Mouse (Mus musculus) midbrain, embryonic 14.5 days (tissue): ENCODE measurements around the gene Pin1rt1. TPM values are rescaled to one million over a fixed set of nuclear protein-coding genes. Genes with fewer than 3 reads are reported as not detected.

Experiments
- ATAC-seq: fragments of 200-750 bp; cut with Nextera tagmentation; 2 replicates; pipeline ENCODE4 v1.8.0; 2017; ENCODE audit warnings: moderate number of reproducible peaks, moderate library complexity; ENCODE audit not compliant: low FRiP score, low TSS enrichment
- DNase-seq: peaks from one replicate; pipeline ENCODE4 v3.0.0-alpha.2; 2015
- H3K27ac ChIP-seq: fragments of 300-500 bp; sonication (generic); replicated peaks from 2 replicates; pipeline ENCODE4 v1.5.1; 2014; ENCODE audit warnings: mild to moderate bottlenecking, low read depth, low read length, moderate library complexity
- H3K27me3 ChIP-seq: fragments of 300-500 bp; sonication (generic); 2 replicates; pipeline ENCODE4 v1.6.1; 2014; ENCODE audit warnings: low read length, control low read depth, mixed read lengths; ENCODE audit not compliant: control insufficient read depth, insufficient read depth
- H3K36me3 ChIP-seq: fragments of 300-500 bp; sonication (generic); 2 replicates; pipeline ENCODE4 v1.6.1; 2014; ENCODE audit warnings: low read length, control low read depth; ENCODE audit not compliant: control insufficient read depth, insufficient read depth
- H3K4me1 ChIP-seq: fragments of 300-500 bp; sonication (generic); 2 replicates; pipeline ENCODE4 v1.6.1; 2014; ENCODE audit warnings: mild to moderate bottlenecking, antibody characterized with exemption, low read length, control low read depth; ENCODE audit not compliant: control insufficient read depth, insufficient read depth
- H3K4me2 ChIP-seq: fragments of 300-500 bp; sonication (generic); 2 replicates; pipeline ENCODE4 v1.6.1; 2014; ENCODE audit warnings: mild to moderate bottlenecking, low read length, moderate library complexity
- H3K4me3 ChIP-seq: fragments of 300-500 bp; sonication (generic); replicated peaks from 2 replicates; pipeline ENCODE4 v1.5.1; 2014; ENCODE audit warnings: low read depth, low read length
- H3K9ac ChIP-seq: fragments of 300-500 bp; sonication (generic); replicated peaks from 2 replicates; pipeline ENCODE4 v1.6.1; 2014; ENCODE audit warnings: mild to moderate bottlenecking, low read length, moderate library complexity
- H3K9me3 ChIP-seq: fragments of 300-500 bp; sonication (generic); 2 replicates; pipeline ENCODE4 v1.6.1; 2016; ENCODE audit warnings: low read length, control low read depth, mixed read lengths; ENCODE audit not compliant: control insufficient read depth
- WGBS: fragments of 180-500 bp; shearing (Covaris S2); extraction: QIAGEN DNeasy Blood & Tissue Kit; methylation state at CpG from one replicate; pipeline ENCODE4 v1.1.7; 2014; 5-methylcytosine and 5-hydroxymethylcytosine counted together
- polyA plus RNA-seq: library from polyadenylated mRNA; unstranded; fragments of >200 nt; fragmentation: Nextera tagmentation; extraction: Ambion mirVana; gene quantifications from 2 replicates; pipeline ENCODE4 v1.2.1, GENCODE M21; 2014

The Pin1rt1 gene
- polyA plus RNA-seq, 1 experiment from 2014 or later = not detected

- H3K9ac ChIP-seq = no peak overlapping the region
- H3K27me3 ChIP-seq = no peaks in the 10 kb centered on the region
- H3K4me1 ChIP-seq = no peaks in the 10 kb centered on the region
- no peaks in the 10 kb centered on the region for H3K36me3 ChIP-seq
- no peak overlapping the region for H3K4me2 ChIP-seq
- H3K4me3 ChIP-seq = no peak overlapping the region
- no peaks in the 10 kb centered on the region for H3K9me3 ChIP-seq
- no peak for DNase-seq
- no peak for ATAC-seq
- WGBS = 89% methylated on average over 3 of the region's 3 CpGs
- no peak overlapping the region for H3K27ac ChIP-seq
These were observed 5.8 kb upstream of the Pin1rt1 start for GRCm38 (mm10) chr2:104722021-104722420.

- 90% methylated on average over 4 of the region's 4 CpGs for WGBS
- H3K36me3 ChIP-seq = no peaks in the 10 kb centered on the region
- ATAC-seq = no peak
- H3K4me3 ChIP-seq = no peak overlapping the region
- no peaks in the 10 kb centered on the region for H3K27me3 ChIP-seq
- no peak overlapping the region for H3K4me2 ChIP-seq
- H3K9me3 ChIP-seq = no peaks in the 10 kb centered on the region
- DNase-seq = no peak
- no peaks in the 10 kb centered on the region for H3K4me1 ChIP-seq
- H3K27ac ChIP-seq = no peak overlapping the region
- no peak overlapping the region for H3K9ac ChIP-seq
These were observed 1.6 kb upstream of the Pin1rt1 start for GRCm38 (mm10) chr2:104717827-104718226.

- 96% methylated on average over 2 of the region's 2 CpGs for WGBS
- no peaks in the 10 kb centered on the region for H3K9me3 ChIP-seq
- H3K4me3 ChIP-seq = no peak overlapping the region
- no peak overlapping the region for H3K9ac ChIP-seq
- no peak overlapping the region for H3K27ac ChIP-seq
- ATAC-seq (no peak), DNase-seq (no peak)
- no peak overlapping the region for H3K4me2 ChIP-seq
- no peaks in the 10 kb centered on the region for H3K4me1 ChIP-seq
- no peaks in the 10 kb centered on the region for H3K36me3 ChIP-seq
- no peaks in the 10 kb centered on the region for H3K27me3 ChIP-seq
These were observed 1.1 kb upstream of the Pin1rt1 start for GRCm38 (mm10) chr2:104717231-104717735.

- no peak for ATAC-seq
- Histone ChIP-seq H3K4me1 (peaks cover 11% of the 10 kb centered on the region), H3K9me3 (no peaks in the 10 kb centered on the region), H3K4me2 (no peak overlapping the region), H3K27ac (no peak overlapping the region), H3K4me3 (no peak overlapping the region), H3K36me3 (no peaks in the 10 kb centered on the region), H3K9ac (no peak overlapping the region), H3K27me3 (no peaks in the 10 kb centered on the region)
- 37% methylated on average over 15 of the region's 15 CpGs for WGBS
- DNase-seq = no peak
These were observed 1.9 kb downstream of the Pin1rt1 start for GRCm38 (mm10) chr2:104714254-104714691.

- Histone ChIP-seq H3K27me3 (no peaks in the 10 kb centered on the region), H3K36me3 (no peaks in the 10 kb centered on the region), H3K4me3 (peak overlapping the region; percentile 72), H3K9me3 (no peaks in the 10 kb centered on the region), H3K27ac (peak overlapping the region; percentile 92), H3K4me2 (peak overlapping the region; percentile 70), H3K4me1 (peaks cover 11% of the 10 kb centered on the region), H3K9ac (peak overlapping the region; percentile 86)
- WGBS = 4% methylated on average over 7 of the region's 7 CpGs
- no peak for DNase-seq
- ATAC-seq = 0 out of 2 replicates have a peak, but pooled peaks have one; percentile 5
These were observed 3.7 kb downstream of the Pin1rt1 start for GRCm38 (mm10) chr2:104712486-104712809.

- ATAC-seq = peak; percentile 94
- peak within 1 kb of the TSS; percentile 86 for H3K9ac ChIP-seq
- no peaks in the 10 kb centered on the region for H3K36me3 ChIP-seq
- DNase-seq = peak; percentile 88
- no peaks in the 10 kb centered on the region for H3K9me3 ChIP-seq
- peaks cover 11% of the 10 kb centered on the region for H3K4me1 ChIP-seq
- H3K27ac ChIP-seq = peak within 1 kb of the TSS; percentile 92
- no peaks in the 10 kb centered on the region for H3K27me3 ChIP-seq
- H3K4me3 ChIP-seq = peak within 1 kb of the TSS; percentile 72
- WGBS = under 1% methylated on average over 87 of the region's 99 CpGs
- peak within 1 kb of the TSS; percentile 70 for H3K4me2 ChIP-seq
These were observed 4.3 kb downstream of the Pin1rt1 start, which contains the start of gene Tcp11l1 for GRCm38 (mm10) chr2:104711585-104712485. Gene Tcp11l1, minus strand, starts transcription at chr2:104712169.

GRCm38 (mm10) chr2:104710670-104711370 is 5.4 kb downstream of the Pin1rt1 start:
- Histone ChIP-seq H3K4me2 (peak overlapping the region; percentile 70), H3K27me3 (no peaks in the 10 kb centered on the region), H3K36me3 (peaks cover 6% of the 10 kb centered on the region), H3K4me1 (peaks cover 11% of the 10 kb centered on the region), H3K4me3 (peak overlapping the region; percentile 72), H3K27ac (peak overlapping the region; percentile 92), H3K9me3 (no peaks in the 10 kb centered on the region), H3K9ac (peak overlapping the region; percentile 86; the same call in 1 of the 2 replicates)
- 11% methylated on average over 6 of the region's 6 CpGs for WGBS
- no peak for ATAC-seq
- DNase-seq = peak; percentile 44

- Histone ChIP-seq H3K4me1 (peaks cover 11% of the 10 kb centered on the region), H3K9me3 (no peaks in the 10 kb centered on the region), H3K27ac (no peak overlapping the region), H3K4me2 (0 out of 2 replicates have a peak overlapping the region, but pooled peaks have one; percentile 70), H3K9ac (no peak overlapping the region), H3K4me3 (no peak overlapping the region), H3K27me3 (no peaks in the 10 kb centered on the region), H3K36me3 (peaks cover 15% of the 10 kb centered on the region)
- no peak for DNase-seq
- WGBS = 68% methylated on average over 6 of the region's 6 CpGs
- ATAC-seq = no peak
These were observed 6.3 kb downstream of the Pin1rt1 start for GRCm38 (mm10) chr2:104709786-104710337.
